Comparison of ENCODE assay signal across 11 mouse cellular contexts in genomic region chr12:26809670-26810069, GRCm38 (mm10).
DNase-seq lines count a peak whose midpoint lies in the region; ATAC-seq and TF ChIP-seq lines count a peak whose summit lies in the region.
"Had no signal": no experiment of that assay in that cellular context is flagged by ENCODE, and none has a peak within 500 bp of the region (broad histone marks: within the 10 kb centered on the region; RNA-seq: fewer than 3 reads in every experiment).

No protein-coding gene starts in this region.

- peak; percentile 89 for ATAC-seq in frontal cortex, adult (ENCODE audit: low TSS enrichment)
- peak; percentile 47; the same call in 1 of the 2 replicates for ATAC-seq in lung, embryonic 14.5 days (ENCODE audit: insufficient read depth)
- no peak for ATAC-seq in embryonic facial prominence, embryonic 13.5 days (ENCODE audit: insufficient number of reproducible peaks, insufficient read depth, low FRiP score, low TSS enrichment, low read depth)
- no peak for ATAC-seq in granulocyte monocyte progenitor cell, adult 5-6 weeks (replicated peaks; ENCODE audit: poor library complexity, severe bottlenecking)
- ATAC-seq: liver, postnatal 0 days had no signal

- no peak overlapping the region for H3K9ac ChIP-seq in lung, embryonic 14.5 days
- H3K9ac ChIP-seq in embryonic facial prominence, embryonic 13.5 days, result no peak overlapping the region
- H3K9ac ChIP-seq: liver, postnatal 0 days had no signal

- no peaks in the 10 kb centered on the region for H3K36me3 ChIP-seq in lung, embryonic 14.5 days (ENCODE audit: insufficient read depth)
- no peaks in the 10 kb centered on the region for H3K36me3 ChIP-seq in embryonic facial prominence, embryonic 13.5 days

- no peak overlapping the region for H3K27ac ChIP-seq in lung, embryonic 14.5 days (ENCODE audit: low read depth)
- H3K27ac ChIP-seq in embryonic facial prominence, embryonic 13.5 days, result peak overlapping the region; percentile 12

- H3K9me3 ChIP-seq in lung, embryonic 14.5 days (ENCODE audit: low read depth, low read length), result no peaks in the 10 kb centered on the region
- no peaks in the 10 kb centered on the region for H3K9me3 ChIP-seq in embryonic facial prominence, embryonic 13.5 days

- no peak overlapping the region for H3K4me3 ChIP-seq in lung, embryonic 14.5 days (ENCODE audit: low read depth, low read length)
- H3K4me3 ChIP-seq in embryonic facial prominence, embryonic 13.5 days, result no peak overlapping the region
- H3K4me3 ChIP-seq: erythroblast, embryonic 14.5 days had no signal

- no peaks in the 10 kb centered on the region for H3K4me1 ChIP-seq in lung, embryonic 14.5 days (ENCODE audit: insufficient read depth)
- peaks cover 25% of the 10 kb centered on the region for H3K4me1 ChIP-seq in embryonic facial prominence, embryonic 13.5 days

- H3K4me2 ChIP-seq in lung, embryonic 14.5 days, result no peak overlapping the region
- H3K4me2 ChIP-seq in embryonic facial prominence, embryonic 13.5 days, result peak overlapping the region; percentile 10; the same call in 1 of the 2 replicates
- H3K4me2 ChIP-seq: heart, embryonic 11.5 days had no signal

- WGBS in lung, embryonic 14.5 days, result 3% methylated on average over 4 of the region's 4 CpGs
- WGBS in embryonic facial prominence, embryonic 13.5 days, result 1% methylated on average over 4 of the region's 4 CpGs

- no peak for DNase-seq in frontal cortex, postnatal 25 days (ENCODE audit: low spot score in 2 of 2)
- DNase-seq in lung, embryonic 14.5 days, result peak; percentile 45
- DNase-seq in lung, postnatal 14 days, result no peak
- DNase-seq in right cerebral cortex, postnatal 36 days (ENCODE audit: low spot score in 2 of 2), result peak; percentile 5 to 8
- no peak for DNase-seq in gastrocnemius, adult 8-10 months (ENCODE audit: low spot score in 2 of 2)
- DNase-seq: liver, postnatal 0 days had no signal

- TF ChIP-seq CTCF in lung, embryonic 14.5 days (IDR thresholded peaks at IDR 0.05; ENCODE audit: low read depth), result no peak

- H3K27me3 ChIP-seq in lung, embryonic 14.5 days (ENCODE audit: insufficient read depth, low read length), result no peaks in the 10 kb centered on the region
- no peaks in the 10 kb centered on the region for H3K27me3 ChIP-seq in embryonic facial prominence, embryonic 13.5 days

Comparison
In these comparisons a context has a peak if more than half of its experiments do, and no peak if none do; other contexts are left out.
1. DNase-seq: peak in lung, embryonic 14.5 days (single experiment) and right cerebral cortex, postnatal 36 days (2 of 2); none in frontal cortex, postnatal 25 days (0 of 2), lung, postnatal 14 days (single experiment) and gastrocnemius, adult 8-10 months (0 of 2).
2. ATAC-seq: peak in frontal cortex, adult (single experiment) and lung, embryonic 14.5 days (single experiment); none in embryonic facial prominence, embryonic 13.5 days (single experiment) and granulocyte monocyte progenitor cell, adult 5-6 weeks (single experiment).